In the genomic region with DNA sequence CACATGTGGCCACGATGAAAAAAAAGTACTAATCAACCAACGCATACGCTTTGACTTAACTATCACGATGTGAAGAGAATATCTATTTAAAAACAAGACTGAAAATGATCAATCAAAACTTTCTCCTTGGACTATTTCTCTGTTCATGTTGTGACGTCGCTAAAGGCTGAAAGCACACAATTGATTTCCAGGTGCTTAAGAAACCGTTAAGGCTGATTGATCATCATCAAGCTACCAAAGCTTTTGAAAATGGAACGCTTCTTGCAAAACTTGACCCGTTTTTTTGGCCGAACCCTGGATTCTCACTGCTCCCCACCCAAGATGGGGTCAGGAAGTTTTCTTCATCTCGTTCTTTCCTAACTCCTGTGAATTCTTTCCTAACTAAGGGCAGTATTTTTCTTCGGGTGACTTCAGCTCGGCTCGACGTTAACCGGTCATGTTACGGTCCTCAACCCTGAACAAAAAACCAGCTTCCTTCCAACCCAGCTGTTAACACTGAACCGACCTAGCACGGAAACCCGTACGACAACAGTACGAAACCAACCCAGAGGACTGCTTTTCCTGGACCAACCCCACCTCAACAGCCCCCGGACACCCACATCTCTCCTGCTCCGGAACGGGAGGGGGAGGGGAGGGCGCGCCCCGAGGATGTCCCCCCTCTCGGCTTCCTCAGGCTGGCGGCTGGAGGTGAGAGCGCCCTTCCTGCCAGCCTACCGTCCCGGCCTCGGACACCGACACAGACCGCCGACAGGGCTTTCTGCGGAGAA, we compare ENCODE assay signal across 7 mouse cellular contexts. TPM values are rescaled to one million over a fixed set of nuclear protein-coding genes. Genes with fewer than 3 reads are reported as not detected.
DNase-seq lines count a peak whose midpoint lies in the region; ATAC-seq and TF ChIP-seq lines count a peak whose summit lies in the region.

No protein-coding gene starts in this region.

- no peaks in the 10 kb centered on the region for H3K36me3 ChIP-seq in heart, embryonic 15.5 days
- peaks cover 7% of the 10 kb centered on the region for H3K36me3 ChIP-seq in lung, embryonic 16.5 days (ENCODE audit: control insufficient read depth, insufficient read depth, low read length)
- no peaks in the 10 kb centered on the region; the same call in 1 of the 2 replicates for H3K36me3 ChIP-seq in stomach, postnatal 0 days (ENCODE audit: control insufficient read depth, insufficient read depth, low read length)

- TF ChIP-seq EP300 in stomach, postnatal 0 days (optimal IDR thresholded peaks at IDR 0.05): no peak

- peak overlapping the region; percentile 91 for H3K4me3 ChIP-seq in heart, embryonic 15.5 days
- H3K4me3 ChIP-seq in lung, embryonic 16.5 days (ENCODE audit: low read length): peak overlapping the region; percentile 92
- H3K4me3 ChIP-seq in stomach, postnatal 0 days (ENCODE audit: low read depth, low read length): peak overlapping the region; percentile 98

- WGBS in heart, embryonic 15.5 days: 1% methylated on average over 38 of the region's 38 CpGs
- WGBS in lung, embryonic 16.5 days: under 1% methylated on average over 38 of the region's 38 CpGs
- WGBS in stomach, postnatal 0 days: under 1% methylated on average over 32 of the region's 38 CpGs

- peak overlapping the region; percentile 79 for H3K9ac ChIP-seq in heart, embryonic 15.5 days
- peak overlapping the region; percentile 96 for H3K9ac ChIP-seq in lung, embryonic 16.5 days (ENCODE audit: low read length)
- peak overlapping the region; percentile 90 for H3K9ac ChIP-seq in stomach, postnatal 0 days (ENCODE audit: low read length)

- H3K4me2 ChIP-seq in heart, embryonic 15.5 days: peak overlapping the region; percentile 78
- H3K4me2 ChIP-seq in lung, embryonic 16.5 days (ENCODE audit: low read depth, low read length): peak overlapping the region; percentile 88
- H3K4me2 ChIP-seq in stomach, postnatal 0 days (replicated peaks; ENCODE audit: low read depth): peak overlapping the region; percentile 54

- peaks cover 20% of the 10 kb centered on the region for H3K4me1 ChIP-seq in heart, embryonic 15.5 days (replicated peaks)
- H3K4me1 ChIP-seq in lung, embryonic 16.5 days (replicated peaks; ENCODE audit: control insufficient read depth, insufficient read depth, low read length): peaks cover 11% of the 10 kb centered on the region
- H3K4me1 ChIP-seq in stomach, postnatal 0 days (replicated peaks; ENCODE audit: control insufficient read depth, insufficient read depth): 0 out of 2 replicates have a peak, but pooled peaks cover 2% of the 10 kb centered on the region

- no peak for TF ChIP-seq CTCF in stomach, postnatal 0 days (IDR thresholded peaks at IDR 0.05; ENCODE audit: low read depth)

- peak; percentile 48 for ATAC-seq in heart, embryonic 15.5 days (replicated peaks; ENCODE audit: insufficient number of reproducible peaks, insufficient read depth, low FRiP score, low read depth)
- peak; percentile 51; the same call in 1 of the 2 replicates for ATAC-seq in lung, embryonic 16.5 days (ENCODE audit: low read depth)
- ATAC-seq in stomach, postnatal 0 days (ENCODE audit: low FRiP score, low TSS enrichment): no peak

- peak; percentile 50 for DNase-seq in right cerebral cortex, postnatal 4 days
- no peak for DNase-seq in right cerebral cortex, postnatal 14 days
- peak; percentile 24 for DNase-seq in c-Kit-positive CD71-positive TER-119-negative erythroid progenitor cells, embryonic 14.5 days (ENCODE audit: low read depth)
- DNase-seq in stomach, postnatal 0 days (ENCODE audit: low spot score): no peak
- no peak for DNase-seq in layer of hippocampus, adult 11-12 months (ENCODE audit: low spot score)

- peak overlapping the region; percentile 95 for H3K27ac ChIP-seq in heart, embryonic 15.5 days
- peak overlapping the region; percentile 86 for H3K27ac ChIP-seq in lung, embryonic 16.5 days (ENCODE audit: low read length)
- peak overlapping the region; percentile 92 for H3K27ac ChIP-seq in stomach, postnatal 0 days (replicated peaks)

- no peaks in the 10 kb centered on the region for H3K9me3 ChIP-seq in heart, embryonic 15.5 days (replicated peaks)
- H3K9me3 ChIP-seq in lung, embryonic 16.5 days (ENCODE audit: control insufficient read depth, low read length): peaks cover 9% of the 10 kb centered on the region
- H3K9me3 ChIP-seq in stomach, postnatal 0 days (ENCODE audit: control insufficient read depth, low read length): peaks cover 6% of the 10 kb centered on the region; the same call in 1 of the 2 replicates

- H3K27me3 ChIP-seq in heart, embryonic 15.5 days: no peaks in the 10 kb centered on the region
- H3K27me3 ChIP-seq in lung, embryonic 16.5 days (ENCODE audit: control insufficient read depth, insufficient read depth, low read depth, low read length): no peaks in the 10 kb centered on the region
- H3K27me3 ChIP-seq in stomach, postnatal 0 days (ENCODE audit: control insufficient read depth, insufficient read depth, low read length): no peaks in the 10 kb centered on the region

RNA-seq across cellular contexts. Expression of a gene that starts 0.8 kb away (rescaled TPM):
- 53.0 and 57.1 TPM in 2 replicates for polyA plus RNA-seq in heart, embryonic 15.5 days (2015; fragmentation: Nextera tagmentation; extraction: Ambion mirVana)
- 87.8 and 88.3 TPM in 2 replicates for polyA plus RNA-seq in lung, embryonic 16.5 days (2015; fragmentation: Nextera tagmentation; extraction: Ambion mirVana)
- 44.7 and 46.6 TPM in 2 replicates for polyA plus RNA-seq in stomach, postnatal 0 days (2015; fragmentation: Nextera tagmentation; extraction: Ambion mirVana)

RNA-seq across cellular contexts. Expression of a gene that starts 25.8 kb away (rescaled TPM):
- polyA plus RNA-seq in heart, embryonic 15.5 days (2015; fragmentation: Nextera tagmentation; extraction: Ambion mirVana): 8.8 and 9.0 TPM in 2 replicates
- polyA plus RNA-seq in lung, embryonic 16.5 days (2015; fragmentation: Nextera tagmentation; extraction: Ambion mirVana): 9.7 and 9.8 TPM in 2 replicates
- 6.9 and 7.7 TPM in 2 replicates for polyA plus RNA-seq in stomach, postnatal 0 days (2015; fragmentation: Nextera tagmentation; extraction: Ambion mirVana)

RNA-seq across cellular contexts. Expression of a gene that starts 52.5 kb away (rescaled TPM):
- polyA plus RNA-seq in heart, embryonic 15.5 days (2015; fragmentation: Nextera tagmentation; extraction: Ambion mirVana): 23.5 and 27.7 TPM in 2 replicates
- polyA plus RNA-seq in lung, embryonic 16.5 days (2015; fragmentation: Nextera tagmentation; extraction: Ambion mirVana): 39.1 and 40.0 TPM in 2 replicates
- polyA plus RNA-seq in stomach, postnatal 0 days (2015; fragmentation: Nextera tagmentation; extraction: Ambion mirVana): 15.7 and 25.0 TPM in 2 replicates

RNA-seq across cellular contexts. Expression of a gene that starts 58.5 kb away (rescaled TPM):
- polyA plus RNA-seq in heart, embryonic 15.5 days (2015; fragmentation: Nextera tagmentation; extraction: Ambion mirVana): 0.88 and 1.9 TPM in 2 replicates
- polyA plus RNA-seq in lung, embryonic 16.5 days (2015; fragmentation: Nextera tagmentation; extraction: Ambion mirVana): 1.5 TPM in 2 replicates
- 4.8 and 5.1 TPM in 2 replicates for polyA plus RNA-seq in stomach, postnatal 0 days (2015; fragmentation: Nextera tagmentation; extraction: Ambion mirVana)

Comparison
In these comparisons a context has a peak if more than half of its experiments do, and no peak if none do; other contexts are left out.
1. DNase-seq: peak in right cerebral cortex, postnatal 4 days (single experiment) and c-Kit-positive CD71-positive TER-119-negative erythroid progenitor cells, embryonic 14.5 days (single experiment); none in right cerebral cortex, postnatal 14 days (single experiment), stomach, postnatal 0 days (single experiment) and layer of hippocampus, adult 11-12 months (single experiment).
2. Peak in every context shown above with its lines, with median percentiles within 50 percentile points of each other: H3K27ac ChIP-seq, H3K4me2 ChIP-seq, H3K4me3 ChIP-seq and H3K9ac ChIP-seq.